9 mouse cellular contexts compared by ENCODE assay signal in genomic region chr5:139081370-139081769, GRCm38 (mm10).
A peak's percentile ranks its signal among the peaks of the same experiment; 100 is the strongest.
DNase-seq lines count a peak whose midpoint lies in the region; ATAC-seq lines count a peak whose summit lies in the region.
"Had no signal": no experiment of that assay in that cellular context is flagged by ENCODE, and none has a peak within 500 bp of the region (broad histone marks: within the 10 kb centered on the region; RNA-seq: fewer than 3 reads in every experiment).

No protein-coding gene starts in this region.

- H3K4me3 ChIP-seq in heart, embryonic 10.5 days = no peak overlapping the region
- H3K4me3 ChIP-seq in kidney, embryonic 16.5 days (ENCODE audit: low read length) = no peak overlapping the region
- no peak overlapping the region for H3K4me3 ChIP-seq in liver, embryonic 11.5 days (ENCODE audit: low read depth, low read length)

- no peak for ATAC-seq in kidney, embryonic 16.5 days (ENCODE audit: low FRiP score, low TSS enrichment)
- no peak for ATAC-seq in liver, embryonic 11.5 days (replicated peaks; ENCODE audit: low FRiP score)

- DNase-seq in heart, embryonic 10.5 days (ENCODE audit: low spot score) = peak; percentile 87
- no peak for DNase-seq in heart, adult 8-10 months (ENCODE audit: low spot score)
- peak; percentile 49 for DNase-seq in ZHBTc4 (ENCODE audit: low read depth, low spot score)
- DNase-seq in forelimb bud, embryonic 11.5 days (ENCODE audit: low read depth, low spot score) = peak; percentile 18
- no peak for DNase-seq in B cell, adult 2 months
- DNase-seq in liver, embryonic 11.5 days (ENCODE audit: low spot score) = no peak
- no peak for DNase-seq in gastrocnemius, postnatal 14 days
- DNase-seq: thymus, postnatal 25 days had no signal

- no peak overlapping the region for H3K9ac ChIP-seq in kidney, embryonic 16.5 days (replicated peaks; ENCODE audit: low read length)
- H3K9ac ChIP-seq in liver, embryonic 11.5 days (ENCODE audit: low read depth, low read length) = no peak overlapping the region

- no peaks in the 10 kb centered on the region for H3K9me3 ChIP-seq in heart, embryonic 10.5 days
- H3K9me3 ChIP-seq in kidney, embryonic 16.5 days (ENCODE audit: low read length) = no peaks in the 10 kb centered on the region
- no peaks in the 10 kb centered on the region for H3K9me3 ChIP-seq in liver, embryonic 11.5 days (ENCODE audit: control insufficient read depth, low read length)

- peaks cover 62% of the 10 kb centered on the region for H3K4me1 ChIP-seq in heart, embryonic 10.5 days
- H3K4me1 ChIP-seq in kidney, embryonic 16.5 days (ENCODE audit: insufficient read depth, low read length) = peaks cover 44% of the 10 kb centered on the region
- H3K4me1 ChIP-seq in liver, embryonic 11.5 days (replicated peaks; ENCODE audit: control insufficient read depth, insufficient read depth, low read length) = no peaks in the 10 kb centered on the region

- H3K4me2 ChIP-seq in kidney, embryonic 16.5 days (replicated peaks; ENCODE audit: low read depth, low read length) = no peak overlapping the region
- H3K4me2 ChIP-seq in liver, embryonic 11.5 days = no peak overlapping the region

- intact Hi-C loops in gastrocnemius, postnatal 14 days (cut with DNase I; ENCODE audit: low total_unique reads) = no loop called here

- WGBS in heart, embryonic 10.5 days = 18% methylated on average over 6 of the region's 6 CpGs
- 9% methylated on average over 6 of the region's 6 CpGs for WGBS in kidney, embryonic 16.5 days
- 49% methylated on average over 6 of the region's 6 CpGs for WGBS in liver, embryonic 11.5 days

- H3K27ac ChIP-seq in heart, embryonic 10.5 days = peak overlapping the region; percentile 88
- H3K27ac ChIP-seq in kidney, embryonic 16.5 days (ENCODE audit: low read length) = peak overlapping the region; percentile 52; the same call in 1 of the 2 replicates
- H3K27ac ChIP-seq in liver, embryonic 11.5 days (ENCODE audit: low read depth, low read length) = no peak overlapping the region

- no peaks in the 10 kb centered on the region for H3K36me3 ChIP-seq in heart, embryonic 10.5 days
- H3K36me3 ChIP-seq in kidney, embryonic 16.5 days (ENCODE audit: insufficient read depth, low read length) = no peaks in the 10 kb centered on the region
- H3K36me3 ChIP-seq in liver, embryonic 11.5 days (ENCODE audit: control insufficient read depth, insufficient read depth, low read length) = no peaks in the 10 kb centered on the region

- H3K27me3 ChIP-seq in heart, embryonic 10.5 days (ENCODE audit: insufficient read depth, poor library complexity, severe bottlenecking) = no peaks in the 10 kb centered on the region
- no peaks in the 10 kb centered on the region for H3K27me3 ChIP-seq in kidney, embryonic 16.5 days (ENCODE audit: insufficient read depth, low read length)
- no peaks in the 10 kb centered on the region for H3K27me3 ChIP-seq in liver, embryonic 11.5 days (replicated peaks; ENCODE audit: control insufficient read depth, insufficient read depth, low read length)

Comparison
In these comparisons a context has a peak if more than half of its experiments do, and no peak if none do; other contexts are left out.
1. DNase-seq: peak in heart, embryonic 10.5 days (single experiment), ZHBTc4 (single experiment) and forelimb bud, embryonic 11.5 days (single experiment); none in heart, adult 8-10 months (single experiment), B cell, adult 2 months (0 of 2), liver, embryonic 11.5 days (single experiment) and gastrocnemius, postnatal 14 days (single experiment).